Mouse (Mus musculus) cerebellum, adult 8-10 months (tissue): ENCODE data around the gene Myoz1.

Experiments
- DNase-seq: peaks from one replicate; pipeline ENCODE4 v3.0.0; 2022

Gene Myoz1

GRCm38 (mm10) chr14:20668154-20668810 is 11.9 kb upstream of the Myoz1 start, which contains the start of gene Synpo2l:
TSS of gene Synpo2l (minus strand) at chr14:20668354.
- no peak for DNase-seq

- DNase-seq, result no peak
These were observed 11.1 kb upstream of the Myoz1 start for GRCm38 (mm10) chr14:20667469-20667868.

GRCm38 (mm10) chr14:20664436-20664835 is 8.1 kb upstream of the Myoz1 start:
- DNase-seq, result no peak

- no peak for DNase-seq
These were observed 7.3 kb upstream of the Myoz1 start for GRCm38 (mm10) chr14:20663601-20664000.

- no peak for DNase-seq
These were observed 6.4 kb upstream of the Myoz1 start for GRCm38 (mm10) chr14:20662740-20663139.

- peak; percentile 34 for DNase-seq
These were observed 5.5 kb upstream of the Myoz1 start for GRCm38 (mm10) chr14:20661661-20662331.

GRCm38 (mm10) chr14:20660827-20661660 is 4.7 kb upstream of the Myoz1 start:
- peak; percentile 96 for DNase-seq

GRCm38 (mm10) chr14:20659687-20660086 is 3.3 kb upstream of the Myoz1 start:
- no peak for DNase-seq

GRCm38 (mm10) chr14:20658902-20659301 is 2.6 kb upstream of the Myoz1 start:
- DNase-seq, result no peak

- DNase-seq, result peak; percentile 33
These were observed 2.0 kb upstream of the Myoz1 start for GRCm38 (mm10) chr14:20658326-20658725.

GRCm38 (mm10) chr14:20655731-20656130 is 609 bp downstream of the Myoz1 start:
- no peak for DNase-seq

- no peak for DNase-seq
These were observed 1.5 kb downstream of the Myoz1 start for GRCm38 (mm10) chr14:20654690-20655421.

- no peak for DNase-seq
These were observed 4.6 kb downstream of the Myoz1 start for GRCm38 (mm10) chr14:20651722-20652256.

- DNase-seq, result no peak
These were observed 5.3 kb downstream of the Myoz1 start for GRCm38 (mm10) chr14:20651000-20651399.

GRCm38 (mm10) chr14:20646381-20646780 is 10.0 kb downstream of the Myoz1 start:
- no peak for DNase-seq

- no peak for DNase-seq
These were observed 10.8 kb downstream of the Myoz1 start for GRCm38 (mm10) chr14:20645547-20645946.

GRCm38 (mm10) chr14:20641438-20641875 is 14.9 kb downstream of the Myoz1 start:
- DNase-seq, result no peak

GRCm38 (mm10) chr14:20640644-20641437 is 15.5 kb downstream of the Myoz1 start, which contains the start of gene Usp54:
TSS of gene Usp54 (minus strand) at chr14:20641063.
- peak; percentile 95 for DNase-seq

- no peak for DNase-seq
These were observed 16.3 kb downstream of the Myoz1 start for GRCm38 (mm10) chr14:20639918-20640619.

- no peak for DNase-seq
These were observed 17.6 kb downstream of the Myoz1 start for GRCm38 (mm10) chr14:20638702-20639101.
